Mouse (Mus musculus) C2C12 (cell line): Measurements from ENCODE around the gene Lmx1a. TPM values are rescaled to one million over a fixed set of nuclear protein-coding genes. Genes with fewer than 3 reads are reported as not detected.

Experiments
- H3K27me3 ChIP-seq: one replicate; pipeline ENCODE4 v1.6.1; 2011; ENCODE audit not compliant: control insufficient read depth, insufficient read depth, insufficient read length
- H3K36me3 ChIP-seq: one replicate; pipeline ENCODE4 v1.6.1; 2011; ENCODE audit not compliant: control insufficient read depth, insufficient read depth
- H3K4me3 ChIP-seq: one replicate; pipeline ENCODE4 v1.5.1; 2011; ENCODE audit warnings: mild to moderate bottlenecking, control low read depth; ENCODE audit not compliant: poor library complexity, insufficient read depth, severe bottlenecking
- H3K79me2 ChIP-seq: one replicate; pipeline ENCODE4 v1.6.1; 2011; ENCODE audit not compliant: control insufficient read depth, insufficient read depth
- H3K79me3 ChIP-seq: one replicate; pipeline ENCODE4 v1.6.1; 2011; ENCODE audit warnings: low read depth, control low read depth
- H3ac ChIP-seq: one replicate; pipeline ENCODE3; 2011; ENCODE audit warnings: low read depth; ENCODE audit not compliant: control insufficient read depth, insufficient read length
- CEBPB ChIP-seq: IDR thresholded peaks from one replicate; pipeline ENCODE4 v1.6.1; 2011; ENCODE audit warnings: low read depth, mild to moderate bottlenecking, control low read depth, moderate library complexity
- CTCF ChIP-seq: IDR thresholded peaks from one replicate; pipeline ENCODE4 v1.5.1; 2011; ENCODE audit not compliant: control insufficient read depth, insufficient read depth, insufficient read length
- FOSL1 ChIP-seq: IDR thresholded peaks from one replicate; pipeline ENCODE4 v1.8.0; 2011; ENCODE audit warnings: mild to moderate bottlenecking, low read length; ENCODE audit not compliant: poor library complexity, insufficient read depth, severe bottlenecking
- MAX ChIP-seq: IDR thresholded peaks from one replicate; pipeline ENCODE4 v1.6.1; 2011; ENCODE audit warnings: mild to moderate bottlenecking, control low read depth
- MYOD1 ChIP-seq: IDR thresholded peaks from one replicate; pipeline ENCODE4 v1.6.1; 2011; ENCODE audit warnings: low read depth; ENCODE audit not compliant: control insufficient read depth, insufficient read length
- MYOG ChIP-seq: IDR thresholded peaks from one replicate; pipeline ENCODE4 v1.6.1; 2011; ENCODE audit not compliant: control insufficient read depth, insufficient read length; ENCODE audit errors: extremely low read depth
- USF1 ChIP-seq: IDR thresholded peaks from one replicate; pipeline ENCODE4 v1.6.1; 2011; ENCODE audit warnings: low read depth, mild to moderate bottlenecking, control low read depth, moderate library complexity
- polyA plus RNA-seq: library from polyadenylated mRNA; unstranded; fragments of >200 nt; fragmentation: generic; extraction: Trizol; gene quantifications from one replicate; pipeline ENCODE4 v1.2.1, GENCODE M21; 2012; ENCODE audit warnings: missing spikeins

Lmx1a gene
- polyA plus RNA-seq, 1 experiment = 0.04 TPM

GRCm38 (mm10) chr1:167781787-167782484 lies 92.9 kb downstream of the Lmx1a start:
- H3K4me3 ChIP-seq = no peak overlapping the region
- peaks cover 3% of the 10 kb centered on the region for H3K27me3 ChIP-seq
- H3ac ChIP-seq = no peak overlapping the region
- TF ChIP-seq MAX = no peak
- peak; percentile 11 for TF ChIP-seq CTCF
- H3K79me2 ChIP-seq = no peaks in the 10 kb centered on the region
- no peaks in the 10 kb centered on the region for H3K79me3 ChIP-seq
- H3K36me3 ChIP-seq = no peaks in the 10 kb centered on the region

GRCm38 (mm10) chr1:167784067-167784466 lies 95.0 kb downstream of the Lmx1a start:
- Histone ChIP-seq H3K79me2 (no peaks in the 10 kb centered on the region), H3K79me3 (no peaks in the 10 kb centered on the region)
- no peak for TF ChIP-seq CEBPB

GRCm38 (mm10) chr1:167788684-167789413 lies 99.8 kb downstream of the Lmx1a start:
- Histone ChIP-seq H3ac (no peak overlapping the region), H3K79me3 (no peaks in the 10 kb centered on the region), H3K79me2 (no peaks in the 10 kb centered on the region)

More at GRCm38 (mm10) chr1:167784067-167784466, 95.0 kb downstream of the Lmx1a start:
- Histone ChIP-seq H3ac (no peak overlapping the region), H3K36me3 (no peaks in the 10 kb centered on the region), H3K27me3 (peaks cover 3% of the 10 kb centered on the region), H3K4me3 (no peak overlapping the region)

GRCm38 (mm10) chr1:167789448-167789847 lies 100.4 kb downstream of the Lmx1a start:
- peaks cover 3% of the 10 kb centered on the region for H3K27me3 ChIP-seq
- no peaks in the 10 kb centered on the region for H3K79me2 ChIP-seq
- H3K4me3 ChIP-seq = no peak overlapping the region
- no peak overlapping the region for H3ac ChIP-seq
- H3K79me3 ChIP-seq = no peaks in the 10 kb centered on the region
- H3K36me3 ChIP-seq = no peaks in the 10 kb centered on the region
- no peak for TF ChIP-seq CTCF
- no peak for TF ChIP-seq CEBPB
- no peak for TF ChIP-seq MYOG
- no peak for TF ChIP-seq MAX
- no peak for TF ChIP-seq USF1
- TF ChIP-seq FOSL1 = no peak
- TF ChIP-seq MYOD1 = no peak

More at GRCm38 (mm10) chr1:167788684-167789413, 99.8 kb downstream of the Lmx1a start:
- no peak overlapping the region for H3K4me3 ChIP-seq
- TF ChIP-seq CEBPB = no peak
- TF ChIP-seq MYOG = no peak
- no peak for TF ChIP-seq USF1
- TF ChIP-seq MAX = no peak
- TF ChIP-seq FOSL1 = no peak
- TF ChIP-seq MYOD1 = no peak
- TF ChIP-seq CTCF = no peak
- H3K27me3 ChIP-seq = peaks cover 3% of the 10 kb centered on the region
- no peaks in the 10 kb centered on the region for H3K36me3 ChIP-seq

- Histone ChIP-seq H3K36me3 (no peaks in the 10 kb centered on the region), H3K79me3 (no peaks in the 10 kb centered on the region)
These were observed 101.7 kb downstream of the Lmx1a start for GRCm38 (mm10) chr1:167790688-167791087.

GRCm38 (mm10) chr1:167791221-167791620 lies 102.2 kb downstream of the Lmx1a start:
- Histone ChIP-seq H3K4me3 (no peak overlapping the region), H3K36me3 (no peaks in the 10 kb centered on the region), H3K79me3 (no peaks in the 10 kb centered on the region), H3ac (no peak overlapping the region), H3K79me2 (no peaks in the 10 kb centered on the region), H3K27me3 (no peaks in the 10 kb centered on the region)
- TF ChIP-seq CTCF = no peak
- no peak for TF ChIP-seq MYOD1
- no peak for TF ChIP-seq FOSL1
- no peak for TF ChIP-seq MAX
- TF ChIP-seq CEBPB = no peak
- no peak for TF ChIP-seq MYOG
- TF ChIP-seq USF1 = no peak

More at GRCm38 (mm10) chr1:167790688-167791087, 101.7 kb downstream of the Lmx1a start:
- Histone ChIP-seq H3K27me3 (no peaks in the 10 kb centered on the region), H3K4me3 (no peak overlapping the region), H3ac (no peak overlapping the region), H3K79me2 (no peaks in the 10 kb centered on the region)
- TF ChIP-seq MYOD1 (no peak), CTCF (no peak)
